Mouse (Mus musculus) A20 (cell line): ENCODE results near the gene Myoc.

Experiments used
- DNase-seq: peaks from one replicate; pipeline ENCODE4 v3.0.0-alpha.2; 2011; ENCODE audit warnings: low read depth, low spot score

Gene Myoc

GRCm38 (mm10) chr1:162646083-162646686 is 7.2 kb downstream of the Myoc start:
- peak; percentile 59 for DNase-seq

- no peak for DNase-seq
These were observed 9.5 kb downstream of the Myoc start for GRCm38 (mm10) chr1:162648416-162648815.

GRCm38 (mm10) chr1:162658119-162658518 is 19.2 kb downstream of the Myoc start, which contains the start of gene Myocos:
Gene Myocos (minus strand): TSS chr1:162658219.
- no peak for DNase-seq

GRCm38 (mm10) chr1:162660276-162660860 is 21.4 kb downstream of the Myoc start:
- no peak for DNase-seq

- DNase-seq: peak; percentile 81
These were observed 26.0 kb downstream of the Myoc start for GRCm38 (mm10) chr1:162664826-162665475.

- peak; percentile 37 for DNase-seq
These were observed 26.7 kb downstream of the Myoc start for GRCm38 (mm10) chr1:162665486-162666174.

GRCm38 (mm10) chr1:162693721-162694120 is 54.8 kb downstream of the Myoc start:
- no peak for DNase-seq

- DNase-seq: no peak
These were observed 58.9 kb downstream of the Myoc start for GRCm38 (mm10) chr1:162697866-162698265.
